Mouse (Mus musculus) kidney, adult 9 months (tissue): ENCODE measurements around the gene Agap3.

Source experiments
- DNase-seq: peaks from one replicate; pipeline ENCODE4 v3.0.0; 2022

Gene Agap3

DNA sequence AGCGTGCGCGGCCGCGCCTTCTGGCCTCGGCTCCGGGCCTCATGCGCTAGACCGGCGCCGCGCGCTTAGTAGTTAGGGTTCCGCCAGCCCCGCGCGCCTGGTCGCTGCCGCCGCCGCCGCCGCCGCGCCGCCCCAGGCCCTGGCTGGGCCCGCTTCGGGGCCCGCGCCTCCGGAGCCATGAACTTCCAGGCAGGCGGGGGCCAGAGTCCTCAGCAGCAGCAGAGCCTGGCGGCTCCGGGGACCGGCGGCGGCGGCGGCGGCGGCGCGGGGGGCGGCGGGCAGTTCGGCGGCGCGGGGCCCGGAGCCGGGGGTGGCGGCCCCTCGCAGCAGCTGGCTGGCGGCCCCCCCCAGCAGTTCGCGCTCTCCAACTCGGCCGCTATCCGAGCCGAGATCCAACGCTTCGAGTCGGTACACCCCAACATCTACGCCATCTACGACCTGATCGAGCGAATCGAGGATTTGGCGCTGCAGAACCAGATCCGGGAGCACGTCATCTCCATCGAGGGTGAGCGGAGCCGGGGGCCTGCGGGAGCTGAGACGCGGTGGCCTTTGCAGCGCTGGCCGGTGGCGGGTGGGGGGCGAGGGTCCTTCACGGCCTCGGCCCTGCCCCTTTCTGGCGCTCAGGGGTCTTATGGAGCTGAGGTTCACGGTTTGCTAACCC lies at the start of gene Agap3:
Gene Agap3 (plus strand): TSS at position 148 of the 661 bp plus-strand sequence.
- no peak for DNase-seq

DNA sequence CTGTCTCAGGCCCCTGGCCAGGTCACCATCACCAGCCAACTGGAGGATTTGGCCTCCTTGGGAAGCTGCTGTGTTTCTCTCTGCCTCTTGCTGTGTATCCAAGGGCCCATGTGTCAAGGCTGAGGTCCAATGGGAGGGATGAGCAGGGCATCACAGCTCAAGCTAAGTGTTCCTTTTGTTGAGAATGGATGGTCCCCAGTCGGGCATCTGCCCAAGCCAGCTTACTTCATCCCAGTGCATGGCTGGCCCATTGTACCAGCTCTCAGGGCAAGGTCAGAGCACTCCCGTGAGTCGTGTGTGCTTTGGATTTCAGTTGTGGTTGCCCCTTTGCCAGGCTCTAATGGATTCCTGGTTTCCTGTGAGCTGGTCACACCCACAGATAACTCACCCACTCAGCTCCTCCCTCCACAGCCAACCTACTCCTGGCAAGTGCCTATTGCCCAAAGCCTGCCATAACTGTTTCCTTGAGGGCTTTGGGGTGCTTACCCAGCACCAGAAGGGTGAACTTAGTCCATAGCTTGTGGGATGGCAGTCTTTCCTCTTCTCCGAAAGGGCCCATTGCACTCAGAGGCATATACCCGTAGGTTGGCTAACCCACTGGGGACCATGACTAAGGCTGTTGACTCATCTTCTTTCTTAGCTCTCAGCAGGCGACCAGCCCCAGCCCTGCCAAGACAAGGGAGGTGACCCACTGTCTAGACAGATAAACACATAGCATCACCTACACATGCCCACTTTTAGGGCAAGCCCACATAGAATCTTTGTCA lies 47.2 kb upstream of the Agap3 start:
- DNase-seq = no peak

DNA sequence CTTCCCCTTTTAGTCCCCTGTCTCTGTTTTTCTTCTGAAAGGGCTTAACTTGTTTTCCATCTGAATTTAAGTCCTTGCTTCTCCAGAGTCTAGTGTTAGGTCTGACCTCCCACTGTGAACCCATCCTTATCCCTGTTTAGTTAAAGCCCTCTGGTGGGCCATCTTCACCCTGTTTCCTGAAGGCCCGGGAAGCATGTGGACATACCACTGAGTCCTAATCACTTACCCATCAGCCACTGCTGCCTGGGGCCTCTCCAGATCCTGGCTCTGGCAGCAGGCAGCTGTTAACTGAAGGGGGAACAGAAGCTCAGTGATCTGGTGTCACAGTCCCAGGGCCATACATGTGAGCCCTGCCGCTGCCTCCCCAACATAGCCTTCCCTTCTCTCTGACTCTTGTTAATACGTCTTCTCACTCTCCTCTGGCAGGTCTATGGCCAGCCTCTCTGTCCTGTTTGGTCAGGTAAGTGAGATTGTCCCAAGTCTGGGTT lies 46.5 kb upstream of the Agap3 start:
- no peak for DNase-seq

DNA sequence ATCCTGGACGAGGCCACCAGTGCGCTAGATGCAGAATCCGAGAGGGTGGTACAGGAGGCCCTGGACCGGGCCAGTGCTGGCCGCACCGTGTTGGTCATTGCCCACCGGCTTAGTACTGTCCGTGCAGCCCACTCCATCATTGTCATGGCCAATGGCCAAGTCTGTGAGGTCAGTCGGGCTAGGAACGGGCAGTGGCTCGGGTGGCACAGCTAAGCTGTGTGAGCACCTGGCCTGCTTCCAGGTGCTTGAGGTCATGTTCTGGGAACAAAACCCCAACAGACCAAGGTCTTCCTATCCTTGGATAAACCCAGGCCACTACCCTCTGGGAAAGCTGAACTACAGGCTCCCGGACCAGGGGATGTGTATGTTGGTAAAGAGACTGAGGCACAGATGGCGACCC lies 43.3 kb upstream of the Agap3 start:
- no peak for DNase-seq

DNA sequence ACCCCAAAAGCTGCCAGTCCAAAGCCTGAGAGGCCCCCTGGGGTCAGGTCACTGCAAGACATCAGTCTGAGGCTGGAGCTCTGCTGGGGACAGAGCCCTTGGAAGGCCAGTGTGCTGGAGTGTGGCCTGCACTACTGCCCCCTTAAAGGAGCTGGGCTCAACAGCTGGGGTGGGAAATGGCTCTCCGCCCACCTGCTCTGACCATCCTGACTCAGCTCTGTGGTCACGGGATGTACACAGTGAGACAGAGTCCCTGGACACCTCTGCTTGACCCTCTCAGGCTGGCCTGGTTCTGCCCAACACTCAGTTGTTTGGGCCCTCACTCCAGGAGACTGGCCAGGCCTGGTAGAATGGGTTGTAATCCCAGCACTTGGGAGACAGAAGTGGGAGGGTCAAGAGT lies 42.5 kb upstream of the Agap3 start:
- no peak for DNase-seq

DNA sequence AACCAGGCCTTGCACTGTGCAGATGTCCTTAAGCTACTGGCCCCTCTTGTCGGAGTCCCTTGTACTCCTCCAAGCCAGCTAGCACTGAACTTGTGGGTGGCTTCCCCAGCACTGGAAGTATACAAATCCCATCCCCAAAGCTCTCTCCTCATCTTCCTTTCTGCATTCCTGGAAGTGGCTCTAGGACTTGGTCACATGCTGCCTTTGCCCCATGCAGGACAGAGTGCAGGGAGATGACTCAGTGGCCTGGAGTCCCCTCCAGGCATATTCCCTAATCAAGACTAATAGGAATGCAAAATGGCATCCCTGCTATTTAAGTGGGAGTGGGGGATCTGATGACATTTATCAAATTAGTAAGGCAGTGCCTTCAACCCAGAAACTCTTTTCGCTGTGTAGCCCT lies 39.9 kb upstream of the Agap3 start:
- DNase-seq = no peak

DNA sequence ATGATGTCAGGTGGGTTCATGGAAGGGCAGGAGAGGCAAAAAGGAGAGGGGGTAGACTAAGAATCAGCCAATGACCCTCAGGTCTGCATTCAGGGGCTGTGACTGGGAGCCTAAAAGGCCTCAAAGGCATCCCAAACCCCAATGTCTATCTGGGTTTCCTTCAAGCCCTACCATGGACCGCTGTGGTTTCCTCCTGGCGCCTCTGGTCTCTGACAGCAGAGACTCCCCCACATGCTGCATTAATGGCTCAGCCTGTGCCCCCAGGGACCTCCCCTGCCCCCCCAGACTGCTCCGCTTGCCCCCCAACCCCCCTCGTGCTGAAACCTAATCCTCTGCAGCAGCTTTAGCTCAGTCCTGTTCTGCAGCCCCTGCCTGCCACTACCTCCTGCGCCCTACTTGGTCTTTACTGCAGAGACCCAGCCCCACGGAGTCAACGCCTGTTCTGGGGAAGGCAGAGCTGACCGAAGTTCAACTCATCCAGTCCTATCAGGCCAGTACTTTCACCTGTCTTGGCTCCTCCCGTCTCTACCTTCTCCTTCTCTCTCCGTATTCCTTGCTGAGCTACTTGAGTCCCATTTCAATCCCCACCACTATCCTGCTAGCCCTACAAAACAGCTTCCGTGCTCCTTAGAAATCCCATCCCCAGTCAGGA lies 38.8 kb upstream of the Agap3 start, which contains the start of gene Asic3:
Gene Asic3 (plus strand): TSS at position 351 of the 652 bp plus-strand sequence.
- DNase-seq = peak; percentile 32

DNA sequence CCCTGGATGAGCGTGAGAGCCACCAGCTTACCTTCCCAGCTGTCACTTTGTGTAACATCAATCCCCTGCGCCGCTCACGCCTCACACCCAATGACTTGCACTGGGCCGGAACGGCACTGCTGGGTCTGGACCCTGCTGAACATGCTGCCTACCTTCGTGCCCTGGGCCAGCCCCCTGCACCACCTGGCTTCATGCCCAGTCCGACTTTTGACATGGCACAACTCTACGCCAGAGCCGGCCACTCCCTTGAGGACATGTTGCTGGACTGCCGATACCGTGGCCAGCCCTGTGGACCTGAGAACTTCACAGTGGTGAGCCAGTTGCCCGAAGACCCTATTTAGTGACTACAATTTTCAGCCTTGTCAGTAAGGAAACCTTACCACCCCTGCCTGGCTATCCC lies 38.0 kb upstream of the Agap3 start:
- no peak for DNase-seq

DNA sequence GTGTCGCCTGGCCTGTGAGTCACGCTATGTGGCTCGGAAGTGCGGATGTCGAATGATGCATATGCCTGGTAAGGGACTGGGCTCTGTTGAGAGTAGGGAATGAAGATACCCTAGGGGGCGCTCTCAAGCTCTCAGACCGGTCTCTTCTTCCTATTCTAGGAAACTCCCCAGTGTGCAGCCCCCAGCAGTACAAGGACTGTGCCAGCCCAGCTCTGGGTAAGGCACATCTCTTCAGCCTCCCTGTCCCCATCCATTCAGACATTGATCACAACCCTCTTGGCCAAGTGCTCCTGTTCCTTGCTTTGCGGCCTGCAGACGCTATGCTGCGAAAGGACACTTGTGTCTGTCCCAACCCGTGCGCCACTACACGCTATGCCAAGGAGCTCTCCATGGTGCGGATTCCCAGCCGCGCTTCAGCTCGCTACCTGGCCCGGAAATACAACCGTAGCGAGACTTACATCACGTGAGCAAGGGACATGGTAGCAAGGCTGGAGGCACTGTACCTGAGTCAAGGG lies 35.7 kb upstream of the Agap3 start:
- peak; percentile 75 for DNase-seq

DNA sequence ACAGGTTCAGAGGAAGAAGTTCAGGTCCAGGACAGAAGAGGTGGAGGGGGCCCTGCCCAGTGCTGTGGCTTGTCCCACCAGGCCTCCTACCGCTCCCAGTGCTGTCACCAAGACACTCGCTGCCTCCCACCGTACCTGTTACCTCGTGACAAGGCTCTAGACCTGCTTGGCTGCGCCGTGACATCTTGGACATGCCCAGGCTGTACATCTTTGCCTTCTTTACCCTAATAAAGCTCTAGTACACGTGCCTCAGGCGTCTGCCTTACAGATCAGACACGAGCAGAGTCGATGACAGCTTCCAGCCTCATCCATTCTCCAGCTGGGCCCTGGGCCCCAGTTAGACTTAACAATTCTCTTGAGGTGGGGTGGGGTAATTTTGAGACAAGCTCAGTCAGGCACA lies 34.4 kb upstream of the Agap3 start:
- no peak for DNase-seq

DNA sequence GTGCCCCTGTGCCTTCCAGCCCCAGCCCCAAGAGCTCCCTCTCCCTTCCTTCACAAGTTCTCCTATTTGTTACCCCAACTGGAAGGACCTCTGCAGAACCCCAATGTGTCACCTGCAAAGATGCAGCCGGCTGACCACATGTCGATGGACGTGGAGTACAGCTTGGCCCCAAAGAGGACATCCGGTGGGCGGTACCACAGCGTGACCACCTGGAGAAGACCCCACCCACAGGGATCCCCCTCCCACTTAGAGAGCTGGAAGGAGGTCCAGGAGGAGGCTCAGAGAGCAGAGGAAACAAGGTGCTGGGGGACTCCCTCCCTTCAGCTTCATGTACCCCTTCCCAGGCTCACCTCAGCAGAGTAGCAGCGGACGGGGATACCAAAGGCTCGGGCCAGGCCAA lies 31.6 kb upstream of the Agap3 start:
- no peak for DNase-seq

DNA sequence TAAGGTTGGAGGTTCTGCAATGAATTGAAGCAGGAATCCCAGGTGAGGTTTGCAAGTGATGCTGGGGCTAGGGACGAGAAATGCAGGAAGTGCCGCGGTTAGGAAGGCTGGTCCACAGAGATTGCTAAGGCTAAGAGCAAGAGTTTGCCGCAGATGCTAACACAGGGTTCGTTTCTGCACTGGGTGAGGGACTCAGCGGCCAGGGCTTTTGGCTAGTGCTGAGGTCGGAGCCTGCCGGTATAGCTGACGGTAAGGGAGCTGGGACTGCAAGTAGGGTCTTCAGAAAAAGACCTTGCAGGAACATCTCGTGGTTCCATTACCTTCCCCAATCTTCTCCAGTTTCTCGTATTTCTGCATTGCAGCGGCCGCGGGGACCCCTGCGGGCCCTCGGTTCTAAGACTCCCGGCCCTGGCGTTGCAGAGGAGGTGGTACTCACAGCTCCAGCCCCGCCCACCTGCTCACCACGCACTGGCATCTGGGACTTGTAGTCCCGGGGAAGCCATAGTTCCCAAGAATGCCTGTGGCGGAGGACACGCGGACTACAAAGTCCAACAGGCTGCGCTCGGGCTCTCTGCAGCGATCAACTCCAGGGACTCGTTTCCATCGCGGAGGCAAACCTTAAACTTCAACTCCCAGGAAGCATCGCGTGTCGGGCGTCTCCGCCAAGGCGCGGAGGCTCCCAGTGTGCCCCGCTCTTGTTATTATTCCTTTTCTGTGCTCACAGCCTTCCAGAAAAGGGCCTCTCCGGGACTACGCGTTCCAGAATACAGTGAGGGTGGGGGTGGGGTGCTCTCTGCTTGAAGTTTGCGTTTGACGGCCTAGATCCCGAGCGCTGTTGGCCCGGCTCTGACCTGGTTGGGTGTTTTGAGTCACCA lies 28.6 kb upstream of the Agap3 start, which contains the start of the genes Cdk5 and Slc4a2:
Gene Cdk5 (minus strand): TSS at position 402 of the 875 bp plus-strand sequence.
Gene Slc4a2 (plus strand): TSS at position 709 of the 875 bp plus-strand sequence.
- peak; percentile 100 for DNase-seq

DNA sequence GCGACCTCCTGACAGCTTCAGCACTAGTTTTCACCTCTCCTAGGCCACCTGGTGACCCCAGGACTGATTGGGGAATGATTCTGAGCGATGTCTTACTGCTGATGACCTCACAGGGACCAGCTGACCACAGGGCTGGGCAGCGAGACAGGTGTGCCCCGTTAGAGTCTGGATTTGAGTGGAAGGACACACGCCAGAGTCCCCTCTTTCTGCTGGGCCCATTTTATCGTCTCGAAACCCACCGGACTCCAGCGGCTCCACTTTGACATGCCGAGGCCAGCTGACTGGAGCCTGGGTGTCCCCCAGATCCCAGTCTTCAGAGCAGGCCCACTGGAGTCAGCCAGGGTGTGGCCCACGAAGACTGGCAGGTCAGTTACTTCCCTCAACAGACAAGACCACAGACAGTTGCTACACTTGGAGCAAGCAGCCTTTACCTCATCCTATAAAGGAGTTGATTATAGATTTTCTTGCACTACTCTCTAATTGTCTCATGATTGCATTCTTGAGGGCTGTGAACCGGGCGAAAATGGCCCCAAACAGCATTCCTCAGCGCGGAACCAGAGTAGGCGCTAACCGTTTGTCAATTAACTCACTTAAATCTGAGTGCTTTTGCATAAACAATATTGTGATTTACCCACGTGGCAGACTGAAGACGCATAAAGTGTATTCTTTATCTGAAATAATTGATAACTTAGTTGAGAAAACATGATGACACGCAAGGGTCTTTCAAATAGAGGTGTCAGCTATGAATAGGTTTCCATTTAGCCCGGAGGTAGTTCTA lies 27.8 kb upstream of the Agap3 start:
- no peak for DNase-seq

DNA sequence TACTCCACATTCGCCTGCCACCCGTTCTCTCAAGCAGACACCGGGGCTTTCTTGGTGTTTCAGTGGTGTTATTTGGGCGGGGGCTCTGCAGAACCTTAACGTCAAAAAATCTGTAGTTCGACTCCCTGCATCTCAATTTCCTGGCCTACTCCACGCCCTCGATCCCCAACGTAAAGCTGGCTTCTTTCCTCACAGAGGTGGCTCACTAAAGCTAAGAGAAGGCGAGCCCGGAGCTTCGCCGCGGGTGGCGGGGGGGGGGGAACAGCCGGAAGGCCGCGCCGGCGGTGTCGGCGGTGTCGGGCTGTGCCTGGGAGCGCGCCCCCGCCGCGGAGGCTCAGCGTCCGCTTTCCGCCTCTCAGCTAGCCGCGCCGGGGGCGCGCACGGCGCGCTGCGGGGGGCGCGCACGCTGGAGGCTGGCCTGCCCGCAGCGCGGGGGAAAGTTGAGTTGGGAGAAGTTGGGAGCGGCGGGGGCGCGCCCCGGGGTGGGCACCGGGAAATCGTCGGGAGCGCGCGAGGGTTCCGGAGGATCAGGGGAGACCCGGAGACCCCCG lies 27.0 kb upstream of the Agap3 start:
- DNase-seq = peak; percentile 80

DNA sequence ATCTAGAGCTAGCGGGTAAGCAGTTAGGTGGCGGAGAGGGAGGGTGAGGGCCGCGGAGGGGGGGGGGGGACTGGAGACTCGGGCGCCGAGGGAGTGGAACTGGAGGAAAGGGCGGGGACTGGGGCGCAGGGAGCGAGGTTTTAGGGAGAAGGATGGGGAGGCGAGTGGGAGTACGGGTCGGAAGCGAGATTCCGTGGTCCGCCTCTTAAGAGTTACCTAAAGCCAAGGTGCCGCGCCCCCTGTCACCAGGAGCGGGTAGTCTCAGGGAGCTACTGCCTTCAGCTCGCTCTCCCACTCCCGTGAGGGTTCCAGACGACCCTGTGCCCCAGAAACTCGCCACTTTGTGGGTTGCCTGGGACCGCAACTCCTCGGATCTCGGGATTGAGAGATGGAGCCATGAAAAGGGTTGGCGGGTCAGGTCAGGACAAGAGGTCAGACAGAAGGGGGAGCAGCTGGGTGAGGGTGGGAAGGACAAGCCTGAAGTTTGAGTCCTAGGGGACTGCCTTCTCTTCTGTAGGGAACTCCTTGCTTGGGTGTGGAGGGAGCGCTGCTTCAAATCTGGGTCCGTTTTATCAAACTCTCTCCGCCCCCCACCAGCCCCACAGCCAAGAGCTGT lies 26.4 kb upstream of the Agap3 start:
- DNase-seq = peak; percentile 54

DNA sequence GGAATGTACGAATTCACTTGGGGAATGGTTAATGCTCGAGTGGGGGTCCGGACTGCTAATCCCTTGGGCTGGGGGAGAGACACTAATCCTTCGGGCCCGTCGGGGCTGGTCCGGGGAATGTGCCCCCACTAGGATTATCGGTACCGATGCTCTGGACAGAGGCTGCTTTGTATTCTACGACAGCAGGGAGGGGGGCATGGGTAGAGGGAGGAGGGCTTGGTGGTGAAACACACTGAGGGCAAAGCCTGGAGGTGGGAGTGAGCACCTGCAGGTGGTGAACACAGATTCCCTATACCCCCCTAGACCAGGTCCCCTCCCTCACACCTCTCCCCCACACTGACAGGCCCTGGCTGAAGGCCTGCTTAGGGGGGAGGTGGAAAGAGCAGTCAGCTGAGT lies 25.9 kb upstream of the Agap3 start:
- no peak for DNase-seq

DNA sequence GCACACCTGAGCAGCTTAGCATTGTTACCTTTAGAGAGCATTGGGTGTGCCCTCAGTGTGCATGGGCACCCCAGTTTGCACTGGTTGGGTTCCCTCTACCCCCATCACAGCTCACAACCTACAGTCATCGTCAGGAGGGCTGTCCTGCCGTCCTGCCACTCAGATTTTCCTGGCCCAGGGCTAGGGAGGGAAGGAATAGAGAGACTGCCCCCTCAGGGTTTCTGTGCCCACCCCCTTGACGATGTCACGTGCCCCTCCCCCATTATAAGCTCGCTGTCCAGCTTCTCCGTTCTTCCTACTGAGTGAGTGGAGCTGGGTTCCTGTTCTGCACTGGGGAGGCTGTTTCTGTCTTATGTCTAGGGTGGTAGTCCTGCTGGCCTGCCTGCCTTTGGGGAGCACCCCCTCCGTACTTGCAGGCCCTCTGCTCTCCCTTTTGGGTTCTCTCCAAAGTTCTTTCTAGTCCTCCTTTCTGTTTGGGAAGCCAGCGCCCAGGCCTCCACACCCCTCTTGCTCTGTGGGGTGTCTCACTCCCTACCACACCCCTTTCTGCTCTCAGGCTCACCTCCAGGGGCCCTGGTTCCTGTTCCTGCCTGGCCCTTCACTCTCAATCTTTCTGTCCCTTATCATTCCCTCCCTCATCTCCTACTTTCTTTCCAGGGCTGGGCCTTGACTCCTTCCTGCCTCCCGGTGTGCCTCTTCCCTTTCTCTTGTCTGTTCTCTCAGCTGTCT lies 25.3 kb upstream of the Agap3 start:
- no peak for DNase-seq

DNA sequence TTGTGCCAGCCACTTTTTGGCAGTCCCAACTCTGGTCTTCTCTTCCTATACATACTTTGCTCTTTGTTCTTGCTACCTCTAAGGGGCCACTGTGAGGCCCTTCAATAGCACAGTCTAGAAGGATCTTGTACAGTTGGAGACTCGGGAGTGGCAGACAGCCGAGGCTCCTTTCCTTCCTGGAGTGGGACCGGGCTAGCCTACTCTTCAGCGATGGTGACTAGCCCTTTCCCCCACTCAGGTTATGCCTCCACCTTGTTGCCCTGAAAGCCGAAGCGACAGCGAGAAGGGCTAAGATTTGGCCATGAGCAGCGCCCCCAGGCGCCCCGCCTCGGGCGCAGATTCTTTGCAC lies 24.7 kb upstream of the Agap3 start:
- DNase-seq = no peak

DNA sequence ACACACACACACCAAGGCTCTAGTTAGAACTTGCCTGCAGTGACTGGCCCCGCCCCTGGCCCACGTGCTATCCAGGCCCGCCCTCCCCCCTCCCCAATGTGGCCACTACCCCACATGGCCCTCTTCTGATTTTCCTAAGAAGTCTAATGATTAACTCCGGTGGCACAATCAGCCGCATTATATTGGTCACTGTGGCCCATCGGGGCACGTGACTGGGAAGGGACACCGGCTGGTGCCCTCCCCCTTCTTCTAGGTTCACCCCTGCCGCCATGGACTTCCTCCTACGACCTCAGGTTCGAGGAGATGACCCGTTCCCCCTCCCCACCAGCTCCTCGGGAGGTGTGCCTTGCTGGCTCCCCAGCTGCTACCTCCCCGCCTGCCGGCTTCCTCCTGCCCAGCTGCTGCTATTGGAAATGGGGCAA lies 24.0 kb upstream of the Agap3 start:
- DNase-seq = peak; percentile 93

DNA sequence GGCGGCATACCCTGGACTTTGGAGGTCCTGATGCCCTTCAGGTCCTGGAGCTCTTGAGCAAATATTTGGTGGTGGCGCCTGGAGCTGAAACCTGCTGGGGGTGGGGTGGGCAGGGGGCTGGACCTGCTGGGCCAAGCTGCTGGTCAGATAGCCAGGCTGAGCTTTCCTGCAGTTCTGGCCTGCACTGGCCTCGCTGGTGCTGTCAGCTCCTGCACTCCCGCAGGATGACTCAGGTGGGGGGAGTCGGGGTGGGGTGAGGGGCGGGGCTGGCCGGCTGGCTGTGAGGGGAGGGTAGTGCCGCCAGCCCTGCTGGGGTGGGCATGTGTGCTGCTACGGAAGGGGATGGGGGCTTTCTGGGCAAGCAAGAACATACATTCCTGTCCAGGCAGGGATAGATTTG lies 23.4 kb upstream of the Agap3 start:
- DNase-seq = no peak
